Mouse (Mus musculus): ENCODE measurements around the gene Thra. TPM values are rescaled to one million over a fixed set of nuclear protein-coding genes. Genes with fewer than 3 reads are reported as not detected.

Thra gene
- total and polyA plus RNA-seq, 3 experiments = 20.1 to 68.0 (median 33.1) TPM

GRCm38 (mm10) chr11:98746855-98747693 is 6.6 kb downstream of the Thra start:
- H3K36me3 ChIP-seq (replicated peaks) = peaks cover 47% of the 10 kb centered on the region
- peak; percentile 42 for ATAC-seq (ENCODE audit: extremely low read depth, insufficient number of reproducible peaks, low FRiP score, poor library complexity, severe bottlenecking)
- peak overlapping the region; percentile 66 for H3K4me3 ChIP-seq (ENCODE audit: low read depth, low read length)
- peaks cover 99% of the 10 kb centered on the region for H3K4me1 ChIP-seq (ENCODE audit: insufficient read depth, low read depth, low read length)
- TF ChIP-seq GATA2 (IDR thresholded peaks at IDR 0.05; ENCODE audit: borderline replicate concordance, low read depth, low read length) (no peak), POLR2AphosphoS5 (IDR thresholded peaks at IDR 0.05; ENCODE audit: insufficient replicate concordance, low read depth, low read length) (no peak)
- no peaks in the 10 kb centered on the region for H3K27me3 ChIP-seq (ENCODE audit: insufficient read depth, low read length)
- DNase-seq (ENCODE audit: low spot score) = no peak
- no peaks in the 10 kb centered on the region for H3K9me3 ChIP-seq (replicated peaks)

GRCm38 (mm10) chr11:98747804-98748505 is 7.5 kb downstream of the Thra start:
- H3K36me3 ChIP-seq (replicated peaks) = peaks cover 54% of the 10 kb centered on the region
- H3K4me3 ChIP-seq (ENCODE audit: low read depth, low read length) = peak overlapping the region; percentile 57; the same call in 1 of the 2 replicates
- H3K27me3 ChIP-seq (ENCODE audit: insufficient read depth, low read length) = no peaks in the 10 kb centered on the region
- no peak for ATAC-seq (ENCODE audit: extremely low read depth, insufficient number of reproducible peaks, low FRiP score, poor library complexity, severe bottlenecking)
- H3K4me1 ChIP-seq (ENCODE audit: insufficient read depth, low read depth, low read length) = peaks cover 100% of the 10 kb centered on the region
- TF ChIP-seq GATA1 (IDR thresholded peaks at IDR 0.05; ENCODE audit: borderline replicate concordance, low read length) (no peak), TAL1 (conservative IDR thresholded peaks at IDR 0.05; ENCODE audit: low read depth, low read length) (no peak), CTCF (IDR thresholded peaks at IDR 0.05; ENCODE audit: low read depth, low read length) (no peak), GATA2 (IDR thresholded peaks at IDR 0.05; ENCODE audit: borderline replicate concordance, low read depth, low read length) (no peak), POLR2AphosphoS5 (IDR thresholded peaks at IDR 0.05; ENCODE audit: insufficient replicate concordance, low read depth, low read length) (no peak)
- DNase-seq (ENCODE audit: low spot score) = no peak
- no peaks in the 10 kb centered on the region for H3K9me3 ChIP-seq (replicated peaks)

- Histone ChIP-seq H3K36me3 (replicated peaks) (peaks cover 57% of the 10 kb centered on the region), H3K9me3 (replicated peaks) (no peaks in the 10 kb centered on the region), H3K4me1 (ENCODE audit: insufficient read depth, low read depth, low read length) (peaks cover 100% of the 10 kb centered on the region), H3K4me3 (ENCODE audit: low read depth, low read length) (no peak overlapping the region; the same call in 1 of the 2 replicates), H3K27me3 (ENCODE audit: insufficient read depth, low read length) (no peaks in the 10 kb centered on the region)
- TF ChIP-seq GATA1 (IDR thresholded peaks at IDR 0.05; ENCODE audit: borderline replicate concordance, low read length) = no peak
- TF ChIP-seq POLR2AphosphoS5 (IDR thresholded peaks at IDR 0.05; ENCODE audit: insufficient replicate concordance, low read depth, low read length) = no peak
- TF ChIP-seq CTCF (IDR thresholded peaks at IDR 0.05; ENCODE audit: low read depth, low read length) = no peak
- TF ChIP-seq GATA2 (IDR thresholded peaks at IDR 0.05; ENCODE audit: borderline replicate concordance, low read depth, low read length) = no peak
- TF ChIP-seq TAL1 (conservative IDR thresholded peaks at IDR 0.05; ENCODE audit: low read depth, low read length) = no peak
- no peak for DNase-seq (ENCODE audit: low spot score)
- ATAC-seq (ENCODE audit: extremely low read depth, insufficient number of reproducible peaks, low FRiP score, poor library complexity, severe bottlenecking) = no peak
Observed at GRCm38 (mm10) chr11:98748506-98749416, 8.3 kb downstream of the Thra start.

GRCm38 (mm10) chr11:98749716-98750115 is 9.3 kb downstream of the Thra start:
- no peak overlapping the region for H3K4me3 ChIP-seq (ENCODE audit: low read depth, low read length)
- no peaks in the 10 kb centered on the region for H3K9me3 ChIP-seq (replicated peaks)
- H3K4me1 ChIP-seq (ENCODE audit: insufficient read depth, low read depth, low read length) = peaks cover 100% of the 10 kb centered on the region
- ATAC-seq (ENCODE audit: extremely low read depth, insufficient number of reproducible peaks, low FRiP score, poor library complexity, severe bottlenecking) (no peak), DNase-seq (ENCODE audit: low spot score) (no peak)
- TF ChIP-seq CTCF (IDR thresholded peaks at IDR 0.05; ENCODE audit: low read depth, low read length) (no peak), GATA1 (IDR thresholded peaks at IDR 0.05; ENCODE audit: borderline replicate concordance, low read length) (no peak), POLR2AphosphoS5 (IDR thresholded peaks at IDR 0.05; ENCODE audit: insufficient replicate concordance, low read depth, low read length) (no peak)
- H3K36me3 ChIP-seq (replicated peaks) = peaks cover 60% of the 10 kb centered on the region
- H3K27me3 ChIP-seq (ENCODE audit: insufficient read depth, low read length) = no peaks in the 10 kb centered on the region

GRCm38 (mm10) chr11:98750351-98751201 is 10.1 kb downstream of the Thra start:
- Histone ChIP-seq H3K9me3 (replicated peaks) (no peaks in the 10 kb centered on the region), H3K27me3 (ENCODE audit: insufficient read depth, low read length) (no peaks in the 10 kb centered on the region), H3K4me1 (ENCODE audit: insufficient read depth, low read depth, low read length) (peaks cover 99% of the 10 kb centered on the region), H3K36me3 (replicated peaks) (peaks cover 60% of the 10 kb centered on the region), H3K4me3 (ENCODE audit: low read depth, low read length) (peak overlapping the region; percentile 65; the same call in 1 of the 2 replicates)
- ATAC-seq (ENCODE audit: extremely low read depth, insufficient number of reproducible peaks, low FRiP score, poor library complexity, severe bottlenecking) (no peak), DNase-seq (ENCODE audit: low spot score) (no peak)
- no peak for TF ChIP-seq CTCF (IDR thresholded peaks at IDR 0.05; ENCODE audit: low read depth, low read length)

All from G1E (cell line).